Mouse (Mus musculus): ENCODE results near the gene Esrra.

DNA sequence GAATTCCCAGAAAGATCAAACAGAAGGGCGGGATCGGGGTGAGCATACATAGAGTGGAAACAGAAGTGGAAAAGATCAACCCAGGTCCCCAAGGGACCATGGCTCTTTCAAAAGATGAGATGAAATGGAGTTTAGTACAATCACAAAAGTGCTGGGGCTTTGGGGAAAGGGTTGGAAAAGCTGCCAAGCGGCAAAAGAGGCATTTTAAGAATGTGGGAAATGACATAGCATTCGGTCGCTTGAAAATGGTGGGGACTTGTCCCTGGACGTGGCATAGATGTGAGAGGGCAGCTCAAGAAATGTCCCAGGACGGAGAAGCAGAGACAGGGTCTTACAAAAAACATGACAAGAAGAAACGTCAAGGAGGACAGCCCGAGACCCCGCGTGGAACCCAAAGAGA lies 12.6 kb downstream of the Esrra start:
- no peak for TF ChIP-seq CTCF (IDR thresholded peaks at IDR 0.05; ENCODE audit: low read depth, low read length)
- no peak for TF ChIP-seq EP300 (IDR thresholded peaks at IDR 0.05; ENCODE audit: insufficient read depth, low read depth, low read length)
